Mouse (Mus musculus): ENCODE measurements at regions not wholly inside any gene's neighbourhood (a gene's known extent, or its start where the extent isn't known, plus 50 kb on each side); places are given as distances from the start of the nearest gene placed in this dataset.

- DNase-seq (ENCODE audit: low spot score in 2 of 2): no peak
These were observed 105.4 kb upstream of the Mroh9 start for GRCm38 (mm10) chr1:163190841-163191240.

- no peak for DNase-seq (ENCODE audit: low spot score in 2 of 2)
These were observed 96.4 kb upstream of the Mroh9 start for GRCm38 (mm10) chr1:163181851-163182250.

GRCm38 (mm10) chr1:163177011-163177410 is 91.5 kb upstream of the Mroh9 start:
- DNase-seq (ENCODE audit: low spot score in 2 of 2): no peak

GRCm38 (mm10) chr1:163167051-163167450 is 81.6 kb upstream of the Mroh9 start:
- no peak for DNase-seq (ENCODE audit: low spot score in 2 of 2)

- no peak for DNase-seq (ENCODE audit: low spot score in 2 of 2)
These were observed 78.2 kb upstream of the Mroh9 start for GRCm38 (mm10) chr1:163163636-163164035.

GRCm38 (mm10) chr1:163159911-163160310 is 74.4 kb upstream of the Mroh9 start:
- no peak for DNase-seq (ENCODE audit: low spot score in 2 of 2)

- DNase-seq (ENCODE audit: low spot score in 2 of 2): no peak
These were observed 73.0 kb upstream of the Mroh9 start for GRCm38 (mm10) chr1:163158491-163158890.

GRCm38 (mm10) chr1:163150203-163150855 is 64.9 kb upstream of the Mroh9 start:
- peak; percentile 37 to 64 for DNase-seq (ENCODE audit: low spot score in 2 of 2)

GRCm38 (mm10) chr1:163146641-163147040 is 61.2 kb upstream of the Mroh9 start:
- no peak for DNase-seq (ENCODE audit: low spot score in 2 of 2)

GRCm38 (mm10) chr1:163143113-163143512 is 57.6 kb upstream of the Mroh9 start:
- DNase-seq (ENCODE audit: low spot score in 2 of 2): no peak

GRCm38 (mm10) chr1:163141471-163141870 is 56.0 kb upstream of the Mroh9 start:
- no peak for DNase-seq (ENCODE audit: low spot score in 2 of 2)

GRCm38 (mm10) chr1:163138179-163138578 is 52.7 kb upstream of the Mroh9 start:
- no peak for DNase-seq (ENCODE audit: low spot score in 2 of 2)
